13 mouse cellular contexts compared by ENCODE assay signal in the genomic region with DNA sequence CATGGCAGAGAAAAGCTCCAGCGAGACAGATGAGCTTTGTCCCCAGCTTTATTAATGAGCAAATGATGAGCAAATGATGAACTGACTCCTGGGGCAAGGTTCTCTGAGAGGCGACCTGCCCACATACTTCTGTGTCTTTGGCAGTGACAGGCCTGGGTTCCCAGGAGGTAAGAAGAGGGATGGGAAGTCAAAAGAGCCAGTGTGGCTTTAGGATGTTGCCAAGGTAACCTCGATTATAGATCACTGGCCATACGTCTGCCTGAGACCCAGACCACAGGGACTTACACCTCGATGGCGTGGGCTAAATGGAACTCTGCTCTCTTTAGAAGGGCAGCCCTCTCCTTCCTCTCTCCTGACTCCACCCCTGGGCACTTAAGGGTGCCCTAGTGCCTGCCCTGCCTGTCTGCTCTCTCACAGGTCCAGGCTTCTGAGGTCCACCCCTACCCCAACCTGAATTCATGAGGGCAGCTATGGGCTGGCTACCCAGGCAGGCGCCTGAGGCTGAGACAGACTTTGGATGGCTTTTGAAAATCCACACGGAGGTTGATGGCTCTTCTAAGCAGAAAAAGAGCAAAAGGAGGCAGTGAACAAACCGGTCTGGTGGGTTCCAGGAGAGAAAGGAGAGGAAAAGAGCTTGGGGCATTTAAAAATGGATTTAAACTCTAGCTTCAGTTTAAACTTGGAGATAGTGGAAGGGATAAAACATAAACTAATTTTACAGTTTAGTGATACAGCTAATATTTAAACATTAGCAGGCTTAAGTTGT. TPM values are rescaled to one million over a fixed set of nuclear protein-coding genes. Genes with fewer than 3 reads are reported as not detected.
DNase-seq lines count a peak whose midpoint lies in the region; ATAC-seq and TF ChIP-seq lines count a peak whose summit lies in the region.
"Had no signal": no experiment of that assay in that cellular context is flagged by ENCODE, and none has a peak within 500 bp of the region (broad histone marks: within the 10 kb centered on the region; RNA-seq: fewer than 3 reads in every experiment).

No protein-coding gene starts in this region.

- ATAC-seq in intestine, embryonic 14.5 days (replicated peaks; ENCODE audit: low FRiP score, low TSS enrichment, low read depth) = no peak
- ATAC-seq in intestine, postnatal 0 days = no peak
- peak; percentile 43 for ATAC-seq in stomach, embryonic 15.5 days (ENCODE audit: insufficient read depth, low FRiP score, low read depth)
- ATAC-seq in midbrain, embryonic 11.5 days (ENCODE audit: low FRiP score) = no peak

- peak; percentile 56 for DNase-seq in intestine, embryonic 14.5 days (ENCODE audit: low spot score)
- DNase-seq in forelimb bud, embryonic 11.5 days (ENCODE audit: low read depth, low spot score) = peak; percentile 21
- DNase-seq in large intestine, adult 2 months (ENCODE audit: low read depth, low spot score) = peak; percentile 39
- DNase-seq in adrenal gland, postnatal 36 days = no peak
- DNase-seq in midbrain, embryonic 11.5 days (ENCODE audit: low spot score, missing footprints) = no peak
- DNase-seq in gastrocnemius, postnatal 14 days = no peak
- DNase-seq: adrenal gland, adult 2 months had no signal

- peaks cover 7% of the 10 kb centered on the region; the same call in 1 of the 2 replicates for H3K4me1 ChIP-seq in intestine, embryonic 14.5 days (replicated peaks; ENCODE audit: control insufficient read depth, insufficient read depth, low read length)
- no peaks in the 10 kb centered on the region for H3K4me1 ChIP-seq in intestine, postnatal 0 days (replicated peaks; ENCODE audit: control insufficient read depth, insufficient read depth, low read length)
- peaks cover 11% of the 10 kb centered on the region for H3K4me1 ChIP-seq in stomach, embryonic 15.5 days
- no peaks in the 10 kb centered on the region for H3K4me1 ChIP-seq in midbrain, embryonic 11.5 days (ENCODE audit: control insufficient read depth, insufficient read depth, low read length)
- H3K4me1 ChIP-seq: midbrain, embryonic 12.5 days; neural tube, embryonic 12.5 days had no signal

- 58% methylated on average over 9 of the region's 9 CpGs for WGBS in intestine, embryonic 14.5 days
- 48% methylated on average over 9 of the region's 9 CpGs for WGBS in intestine, postnatal 0 days
- 42% methylated on average over 9 of the region's 9 CpGs for WGBS in large intestine, adult 2 months
- 50% methylated on average over 9 of the region's 9 CpGs for WGBS in stomach, embryonic 15.5 days
- WGBS in midbrain, embryonic 11.5 days = 63% methylated on average over 9 of the region's 9 CpGs

- no peaks in the 10 kb centered on the region for H3K9me3 ChIP-seq in intestine, embryonic 14.5 days (ENCODE audit: control insufficient read depth, low read length)
- H3K9me3 ChIP-seq in intestine, postnatal 0 days (ENCODE audit: control insufficient read depth) = no peaks in the 10 kb centered on the region
- no peaks in the 10 kb centered on the region for H3K9me3 ChIP-seq in stomach, embryonic 15.5 days
- no peaks in the 10 kb centered on the region for H3K9me3 ChIP-seq in midbrain, embryonic 11.5 days (ENCODE audit: control insufficient read depth, low read length)
- H3K9me3 ChIP-seq: midbrain, embryonic 12.5 days; neural tube, embryonic 12.5 days had no signal

- H3K4me2 ChIP-seq in intestine, embryonic 14.5 days (ENCODE audit: low read length) = no peak overlapping the region
- no peak overlapping the region for H3K4me2 ChIP-seq in intestine, postnatal 0 days (replicated peaks; ENCODE audit: low read depth)
- peak overlapping the region; percentile 5; the same call in 1 of the 2 replicates for H3K4me2 ChIP-seq in stomach, embryonic 15.5 days
- no peak overlapping the region for H3K4me2 ChIP-seq in midbrain, embryonic 11.5 days
- H3K4me2 ChIP-seq: heart, embryonic 11.5 days; hindbrain, embryonic 14.5 days; midbrain, embryonic 12.5 days; neural tube, embryonic 12.5 days had no signal

- H3K9ac ChIP-seq in intestine, embryonic 14.5 days (ENCODE audit: low read length) = no peak overlapping the region
- no peak overlapping the region for H3K9ac ChIP-seq in intestine, postnatal 0 days (ENCODE audit: low read depth, low read length)
- no peak overlapping the region for H3K9ac ChIP-seq in stomach, embryonic 15.5 days
- no peak overlapping the region for H3K9ac ChIP-seq in midbrain, embryonic 11.5 days (ENCODE audit: low read length)
- H3K9ac ChIP-seq: hindbrain, embryonic 14.5 days; midbrain, embryonic 12.5 days; neural tube, embryonic 12.5 days had no signal

- intact Hi-C loops in gastrocnemius, postnatal 14 days (cut with DNase I; ENCODE audit: low total_unique reads) = no loop called here

- H3K36me3 ChIP-seq in intestine, embryonic 14.5 days (ENCODE audit: control insufficient read depth, insufficient read depth, low read length) = no peaks in the 10 kb centered on the region
- H3K36me3 ChIP-seq in intestine, postnatal 0 days (ENCODE audit: control insufficient read depth, insufficient read depth) = no peaks in the 10 kb centered on the region
- no peaks in the 10 kb centered on the region for H3K36me3 ChIP-seq in stomach, embryonic 15.5 days
- H3K36me3 ChIP-seq in midbrain, embryonic 11.5 days (ENCODE audit: control insufficient read depth, insufficient read depth, low read length) = no peaks in the 10 kb centered on the region
- H3K36me3 ChIP-seq: midbrain, embryonic 12.5 days; neural tube, embryonic 12.5 days had no signal

- no peak overlapping the region for H3K27ac ChIP-seq in intestine, embryonic 14.5 days (ENCODE audit: low read depth)
- no peak overlapping the region for H3K27ac ChIP-seq in intestine, postnatal 0 days (ENCODE audit: low read depth, low read length)
- peak overlapping the region; percentile 71 for H3K27ac ChIP-seq in stomach, embryonic 15.5 days
- no peak overlapping the region for H3K27ac ChIP-seq in midbrain, embryonic 11.5 days (ENCODE audit: low read depth, low read length)
- H3K27ac ChIP-seq: hindbrain, embryonic 14.5 days; midbrain, embryonic 12.5 days; neural tube, embryonic 12.5 days had no signal

- no peaks in the 10 kb centered on the region for H3K27me3 ChIP-seq in intestine, embryonic 14.5 days (replicated peaks; ENCODE audit: control insufficient read depth, insufficient read depth, low read length)
- H3K27me3 ChIP-seq in intestine, postnatal 0 days (replicated peaks; ENCODE audit: control insufficient read depth, insufficient read depth, low read length) = no peaks in the 10 kb centered on the region
- no peaks in the 10 kb centered on the region for H3K27me3 ChIP-seq in stomach, embryonic 15.5 days (replicated peaks)
- H3K27me3 ChIP-seq in midbrain, embryonic 11.5 days (ENCODE audit: control insufficient read depth, insufficient read depth, low read length) = no peaks in the 10 kb centered on the region
- H3K27me3 ChIP-seq: midbrain, embryonic 12.5 days; neural tube, embryonic 12.5 days had no signal

- no peak overlapping the region for H3K4me3 ChIP-seq in intestine, embryonic 14.5 days (ENCODE audit: low read depth, low read length)
- H3K4me3 ChIP-seq in intestine, postnatal 0 days (ENCODE audit: low read depth, low read length) = no peak overlapping the region
- H3K4me3 ChIP-seq in stomach, embryonic 15.5 days (replicated peaks) = no peak overlapping the region
- H3K4me3 ChIP-seq in midbrain, embryonic 11.5 days (ENCODE audit: low read depth, low read length) = no peak overlapping the region
- H3K4me3 ChIP-seq: midbrain, embryonic 12.5 days; neural tube, embryonic 12.5 days had no signal

- TF ChIP-seq CTCF in intestine, postnatal 0 days (IDR thresholded peaks at IDR 0.05; ENCODE audit: low read depth) = no peak

RNA-seq across cellular contexts. Expression of a gene that starts 31.0 kb away (rescaled TPM):
- 0.31 and 0.32 TPM in 2 replicates for polyA plus RNA-seq in intestine, embryonic 14.5 days (2014; fragmentation: Nextera tagmentation; extraction: Ambion mirVana)
- polyA plus RNA-seq in intestine, postnatal 0 days (2015; fragmentation: Nextera tagmentation; extraction: Ambion mirVana) = 0.08 and 0.18 TPM in 2 replicates
- 0.05 TPM in 1 of 2 replicates, not detected in the other for polyA plus RNA-seq in large intestine, adult 2 months (2012; rRNA removed)
- 1.6 and 1.9 TPM in 2 replicates for polyA plus RNA-seq in stomach, embryonic 15.5 days (2015; fragmentation: Nextera tagmentation; extraction: Ambion mirVana)
- under 1 TPM; 0.10 TPM for total RNA-seq in adrenal gland, postnatal 36 days (2021)
- polyA plus RNA-seq in midbrain, embryonic 11.5 days (2014; fragmentation: Nextera tagmentation; extraction: Ambion mirVana) = not detected in 2 replicates
- total RNA-seq in gastrocnemius, postnatal 14 days (2021) = under 1 TPM; 0.31 to 0.94 TPM
- polyA plus RNA-seq: adrenal gland, adult 2 months; heart, embryonic 11.5 days; hindbrain, embryonic 14.5 days; neural tube, embryonic 12.5 days had no signal

Comparison
In these comparisons a context has a peak if more than half of its experiments do, and no peak if none do; other contexts are left out.
1. DNase-seq: peak in intestine, embryonic 14.5 days (single experiment), forelimb bud, embryonic 11.5 days (single experiment) and large intestine, adult 2 months (single experiment); none in adrenal gland, postnatal 36 days (0 of 2), midbrain, embryonic 11.5 days (single experiment) and gastrocnemius, postnatal 14 days (single experiment).